Mouse (Mus musculus): ENCODE data around the gene Masp2.

Gene Masp2

GRCm38 (mm10) chr4:148602357-148603120, at the start of gene Masp2:
Masp2 (plus strand) TSS chr4:148602554.
- no peak for DNase-seq (ENCODE audit: inconsistent age in 2 of 2, low spot score in 1 of 2)

GRCm38 (mm10) chr4:148557766-148558165, 44.6 kb upstream of the Masp2 start:
- DNase-seq (ENCODE audit: inconsistent age in 2 of 2, low spot score in 1 of 2) = no peak

GRCm38 (mm10) chr4:148558297-148559000, 43.9 kb upstream of the Masp2 start, which contains the start of gene Exosc10:
Exosc10 (plus strand) TSS chr4:148558429.
- peak; percentile 91 to 97 for DNase-seq (ENCODE audit: inconsistent age in 2 of 2, low spot score in 1 of 2)

GRCm38 (mm10) chr4:148562676-148563075, 39.7 kb upstream of the Masp2 start:
- DNase-seq (ENCODE audit: inconsistent age in 2 of 2, low spot score in 1 of 2) = no peak

GRCm38 (mm10) chr4:148563595-148563994, 38.8 kb upstream of the Masp2 start:
- no peak for DNase-seq (ENCODE audit: inconsistent age in 2 of 2, low spot score in 1 of 2)

GRCm38 (mm10) chr4:148570138-148570537, 32.2 kb upstream of the Masp2 start:
- DNase-seq (ENCODE audit: inconsistent age in 2 of 2, low spot score in 1 of 2) = no peak

GRCm38 (mm10) chr4:148570693-148571295, 31.6 kb upstream of the Masp2 start:
- no peak for DNase-seq (ENCODE audit: inconsistent age in 2 of 2, low spot score in 1 of 2)

GRCm38 (mm10) chr4:148573222-148573621, 29.1 kb upstream of the Masp2 start:
- DNase-seq (ENCODE audit: inconsistent age in 2 of 2, low spot score in 1 of 2) = no peak

GRCm38 (mm10) chr4:148580765-148581164, 21.6 kb upstream of the Masp2 start:
- DNase-seq (ENCODE audit: inconsistent age in 2 of 2, low spot score in 1 of 2) = no peak

GRCm38 (mm10) chr4:148581422-148581821, 20.9 kb upstream of the Masp2 start:
- DNase-seq (ENCODE audit: inconsistent age in 2 of 2, low spot score in 1 of 2) = no peak

GRCm38 (mm10) chr4:148583257-148583656, 19.1 kb upstream of the Masp2 start:
- DNase-seq (ENCODE audit: inconsistent age in 2 of 2, low spot score in 1 of 2) = no peak

GRCm38 (mm10) chr4:148586648-148587047, 15.7 kb upstream of the Masp2 start:
- DNase-seq (ENCODE audit: inconsistent age in 2 of 2, low spot score in 1 of 2) = peak in 1 of 2 experiments; percentile 70

- no peak for DNase-seq (ENCODE audit: inconsistent age in 2 of 2, low spot score in 1 of 2)
Measured at GRCm38 (mm10) chr4:148588793-148589192, 13.6 kb upstream of the Masp2 start.

GRCm38 (mm10) chr4:148589565-148589964, 12.8 kb upstream of the Masp2 start:
- DNase-seq (ENCODE audit: inconsistent age in 2 of 2, low spot score in 1 of 2) = no peak

- DNase-seq (ENCODE audit: inconsistent age in 2 of 2, low spot score in 1 of 2) = no peak
Measured at GRCm38 (mm10) chr4:148590421-148591170, 11.8 kb upstream of the Masp2 start.

GRCm38 (mm10) chr4:148591171-148591630, 11.2 kb upstream of the Masp2 start, which contains the start of gene Srm:
Srm (plus strand) TSS chr4:148591503.
- peak; percentile 98 for DNase-seq (ENCODE audit: inconsistent age in 2 of 2, low spot score in 1 of 2)

GRCm38 (mm10) chr4:148591637-148592380, 10.5 kb upstream of the Masp2 start:
- peak in 1 of 2 experiments; percentile 62 for DNase-seq (ENCODE audit: inconsistent age in 2 of 2, low spot score in 1 of 2)

- no peak for DNase-seq (ENCODE audit: inconsistent age in 2 of 2, low spot score in 1 of 2)
Measured at GRCm38 (mm10) chr4:148593996-148594395, 8.4 kb upstream of the Masp2 start.

- peak in 1 of 2 experiments; percentile 64 for DNase-seq (ENCODE audit: inconsistent age in 2 of 2, low spot score in 1 of 2)
Measured at GRCm38 (mm10) chr4:148595916-148596315, 6.4 kb upstream of the Masp2 start.

GRCm38 (mm10) chr4:148596731-148597130, 5.6 kb upstream of the Masp2 start:
- no peak for DNase-seq (ENCODE audit: inconsistent age in 2 of 2, low spot score in 1 of 2)
